Mouse (Mus musculus) left cerebral cortex, postnatal 36 days (tissue): ENCODE results near the gene Relb. TPM values are rescaled to one million over a fixed set of nuclear protein-coding genes. Genes with fewer than 3 reads are reported as not detected.

Experiments used
- DNase-seq, 2 experiments: peaks; one replicate each; pipeline ENCODE4 v3.0.0; 2021 to 2022; ENCODE audit warnings: low spot score in 2 of 2, mixed read lengths in 1 of 2
- intact Hi-C: fragments of 180-260 bp; cut with DNase I; formaldehyde crosslinking; loops from one replicate; pipeline ENCODE4 v1.15.1; 2025
- total RNA-seq, 2 experiments: library from RNA; stranded (reverse); gene quantifications; 2 replicates each; pipeline ENCODE4 v1.2.3; 2021

Gene Relb
- total RNA-seq, 2 experiments from 2014 or later, result 4.6 to 6.7 TPM

- intact Hi-C loops, result no loop called here
- no peak for DNase-seq
Measured at GRCm38 (mm10) chr7:19593061-19593730, 36.0 kb downstream of the Relb start.

- intact Hi-C loops, result loop anchor here (2.0 kb wide), 1 partner anchor 29 kb away; no protein-coding TSS in a partner anchor
- DNase-seq, result peak; percentile 68 to 70
Measured at GRCm38 (mm10) chr7:19589917-19590316, 39.3 kb downstream of the Relb start.

- intact Hi-C loops, result no loop called here
- DNase-seq, result no peak
Measured at GRCm38 (mm10) chr7:19589207-19589606, 40.0 kb downstream of the Relb start.

GRCm38 (mm10) chr7:19586269-19586668, 43.0 kb downstream of the Relb start:
- no peak for DNase-seq
- intact Hi-C loops, result no loop called here

- no peak for DNase-seq
- intact Hi-C loops, result no loop called here
Measured at GRCm38 (mm10) chr7:19580634-19581033, 48.6 kb downstream of the Relb start.

GRCm38 (mm10) chr7:19579751-19580150, 49.5 kb downstream of the Relb start:
- DNase-seq, result no peak
- intact Hi-C loops, result no loop called here

GRCm38 (mm10) chr7:19578436-19578835, 50.8 kb downstream of the Relb start:
- intact Hi-C loops, result no loop called here

GRCm38 (mm10) chr7:19577877-19578414, 51.3 kb downstream of the Relb start:
- intact Hi-C loops, result no loop called here
- no peak for DNase-seq

More at GRCm38 (mm10) chr7:19578436-19578835, 50.8 kb downstream of the Relb start:
- DNase-seq, result no peak

- DNase-seq, result no peak
- intact Hi-C loops, result no loop called here
Measured at GRCm38 (mm10) chr7:19577141-19577852, 51.9 kb downstream of the Relb start, which contains the start of the genes Zfp296 and Gemin7. Gene Zfp296 (plus strand): TSS chr7:19577287. Gene Gemin7 (minus strand): TSS chr7:19577595.

GRCm38 (mm10) chr7:19575559-19575958, 53.7 kb downstream of the Relb start:
- DNase-seq, result no peak
- intact Hi-C loops, result no loop called here

- intact Hi-C loops, result no loop called here
- no peak for DNase-seq
Measured at GRCm38 (mm10) chr7:19573776-19574140, 55.5 kb downstream of the Relb start.

GRCm38 (mm10) chr7:19572926-19573775, 56.1 kb downstream of the Relb start:
- intact Hi-C loops, result no loop called here
- DNase-seq, result peak; percentile 77 to 78

GRCm38 (mm10) chr7:19569647-19570046, 59.6 kb downstream of the Relb start:
- intact Hi-C loops, result no loop called here
- no peak for DNase-seq

- DNase-seq, result no peak
- intact Hi-C loops, result no loop called here
Measured at GRCm38 (mm10) chr7:19567426-19567825, 61.8 kb downstream of the Relb start.

- intact Hi-C loops, result no loop called here
- no peak for DNase-seq
Measured at GRCm38 (mm10) chr7:19565803-19566202, 63.4 kb downstream of the Relb start.

GRCm38 (mm10) chr7:19564455-19564854, 64.8 kb downstream of the Relb start:
- no peak for DNase-seq
- intact Hi-C loops, result loop anchor here (5.0 kb wide), 2 partner anchors 42 to 57 kb away; partner anchors contain the start of genes Bloc1s3 and Trappc6a

- intact Hi-C loops, result loop anchor here (5.0 kb wide), 2 partner anchors 42 to 57 kb away; partner anchors contain the start of genes Bloc1s3 and Trappc6a
Measured at GRCm38 (mm10) chr7:19563884-19564283, 65.4 kb downstream of the Relb start.

GRCm38 (mm10) chr7:19562643-19563410, 66.4 kb downstream of the Relb start, which contains the start of gene Ppp1r37:
Gene Ppp1r37 (minus strand): TSS chr7:19563076.
- DNase-seq, result no peak
- intact Hi-C loops, result loop anchor here (5.0 kb wide), 2 partner anchors 41 to 56 kb away; partner anchors contain the start of genes Bloc1s3 and Trappc6a

More at GRCm38 (mm10) chr7:19563884-19564283, 65.4 kb downstream of the Relb start:
- no peak for DNase-seq
